Mouse (Mus musculus) adrenal gland, adult 18-20 months (tissue): ENCODE results near the gene Scgb2b11. TPM values are rescaled to one million over a fixed set of nuclear protein-coding genes. Genes with fewer than 3 reads are reported as not detected.
"Not testable (repeated sequence)": the region's sequence is repeated elsewhere in the genome, so short reads cannot be mapped to it uniquely, and the experiment has no call there.

Experiments used
- DNase-seq, 2 experiments: peaks; one replicate each; pipeline ENCODE4 v3.0.0; 2021 to 2022; ENCODE audit warnings: low spot score in 2 of 2
- long read RNA-seq, 2 experiments: library from polyadenylated mRNA; stranded (forward); transcript quantifications; one replicate each; pipeline ENCODE4 v2.0.0; 2021
- total RNA-seq, 2 experiments: library from RNA; stranded (reverse); gene quantifications; 1 replicate in 1 of 2; 2 replicates in 1 of 2; pipeline ENCODE4 v1.2.3; 2021

Gene Scgb2b11
- not detected for total RNA-seq
- long read RNA-seq, experiment 1: 0 reads
- long read RNA-seq, experiment 2: 0 reads

- DNase-seq: not testable (repeated sequence)
Observed at GRCm38 (mm10) chr7:32211045-32211444, at the start of gene Scgb2b11. Scgb2b11 (minus strand) TSS chr7:32211145.

GRCm38 (mm10) chr7:32222540-32222939, 11.6 kb upstream of the Scgb2b11 start, which contains the start of gene Scgb1b11:
Scgb1b11 (plus strand) TSS chr7:32222840.
- not testable (repeated sequence) for DNase-seq

Other genes with a start within 250 kb of the Scgb2b11 start
- gene Scgb1b10, start 110.3 kb downstream of the Scgb2b11 start, total RNA-seq: not detected
- not detected for gene Scgb1b11, start 11.7 kb upstream of the Scgb2b11 start, total RNA-seq
- not detected for gene Scgb2b12, start 116.1 kb upstream of the Scgb2b11 start, total RNA-seq
- not detected for gene Scgb1b12, start 123.0 kb upstream of the Scgb2b11 start, total RNA-seq
- gene Scgb1b29, start 230.4 kb upstream of the Scgb2b11 start, total RNA-seq: not detected